Mouse (Mus musculus) embryonic stem cell, embryonic (primary cell): ENCODE measurements around the gene Ctdsp1.

Source experiments
- CTCF ChIA-PET, 4 experiments: fragments of 300-600 bp in 2 of 4; fragments of 350-600 bp in 2 of 4; sonication (Branson Sonifier 250); formaldehyde crosslinking; loops; one replicate each; lab custom pipeline; 2022; ENCODE audit warnings: inconsistent platforms in 2 of 4; lab: Charles Lee
- POLR2A ChIA-PET, 4 experiments: fragments of 300-600 bp in 2 of 4; fragments of 350-600 bp in 2 of 4; sonication (Branson Sonifier 250); formaldehyde crosslinking; loops; one replicate each; lab custom pipeline; 2022; ENCODE audit warnings: antibody characterized with exemption in 4 of 4, inconsistent platforms in 1 of 4; lab: Charles Lee

Ctdsp1 gene

DNA sequence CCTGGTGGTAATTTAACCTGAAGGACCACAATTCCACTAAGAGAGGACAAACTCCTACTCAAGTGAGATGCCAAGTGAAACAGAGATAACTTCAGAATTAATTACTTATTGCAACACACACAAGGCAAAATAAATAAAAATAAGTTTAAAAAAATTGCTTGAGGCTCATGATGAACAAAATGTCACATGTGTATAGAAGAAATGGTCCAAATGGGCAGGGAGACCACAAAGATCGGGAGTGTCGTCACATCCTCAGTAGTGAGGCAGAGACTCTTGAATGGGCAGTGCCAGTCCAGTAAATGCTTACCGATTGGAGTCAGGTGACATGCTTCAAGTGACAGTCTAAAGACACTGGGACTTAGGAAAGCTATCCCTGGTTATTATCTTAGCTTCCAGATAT, 9.2 kb downstream of the Ctdsp1 start:
- ChIA-PET POLR2A (interaction anchor here in 2 of 4 experiments (0.9 to 3.0 kb wide), 6 partner anchors 15 to 123 kb away, joined by 3 to 12 read pairs (median 4); partner anchors contain the start of genes Aamp (in 2 of the 2), Pnkd (in 2 of the 2) and Gpbar1 (in 1 of the 2)), CTCF (interaction anchor here in 1 of 4 experiments (0.6 kb wide), 1 partner anchor 186 kb away, joined by 3 read pairs; no protein-coding TSS in a partner anchor)

DNA sequence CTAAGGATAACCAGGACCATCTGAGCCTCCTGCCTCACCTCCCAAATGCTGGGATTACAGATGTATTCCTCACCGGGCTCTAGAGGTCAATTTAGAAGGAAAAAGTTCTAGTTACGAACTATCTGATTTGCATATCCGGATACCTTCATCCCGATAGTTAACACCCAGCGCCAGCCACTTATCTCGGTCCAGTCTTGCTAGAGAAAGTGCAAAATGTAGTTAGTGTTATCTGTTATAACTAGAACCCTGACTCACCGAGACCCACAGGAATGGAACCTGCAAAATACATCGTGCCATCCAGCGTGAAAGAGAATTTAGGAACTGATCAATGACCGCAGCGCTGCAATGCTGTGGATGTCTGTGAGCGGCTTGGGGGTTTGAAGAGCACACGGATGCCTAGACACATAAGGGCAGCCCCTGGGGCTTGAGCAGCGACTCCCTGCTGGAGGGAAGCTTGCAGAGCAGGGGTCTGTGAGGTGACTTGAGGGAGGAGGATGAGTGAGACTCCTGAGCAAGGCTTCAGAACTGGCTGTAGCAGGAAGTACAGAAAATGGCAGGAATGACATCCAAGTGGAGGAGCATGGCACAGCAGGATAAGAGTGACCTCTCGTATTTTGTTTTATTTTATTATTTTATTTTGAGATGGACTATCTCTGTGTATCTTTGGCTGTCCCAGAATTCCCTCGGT, 9.8 kb downstream of the Ctdsp1 start:
- ChIA-PET CTCF (no interaction called here), POLR2A (interaction anchor here in 2 of 4 experiments (1.2 to 3.0 kb wide), 4 partner anchors 14 to 116 kb away, joined by 3 to 12 read pairs (median 8); partner anchors contain the start of genes Aamp (in 1 of the 2) and Pnkd (in 1 of the 2))

DNA sequence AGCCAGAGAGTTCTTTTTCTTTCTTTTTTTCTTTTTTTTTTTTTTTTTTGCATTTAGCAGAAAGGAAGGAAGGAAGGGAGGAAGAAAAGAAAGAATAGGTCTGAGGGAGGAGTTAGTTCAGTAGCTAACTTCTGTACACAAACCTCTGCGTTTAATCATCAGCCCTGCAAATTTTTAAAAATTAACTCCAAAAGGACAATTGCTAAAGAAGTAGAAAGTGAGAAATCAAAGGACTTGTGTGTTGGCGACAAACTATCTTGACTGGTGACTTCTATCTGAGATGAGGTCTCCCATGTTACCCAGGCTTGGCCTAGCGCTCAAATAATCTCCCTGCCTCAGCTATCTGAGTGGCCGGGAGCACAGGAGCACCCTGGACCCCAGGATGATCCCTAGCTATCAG, 12.9 kb downstream of the Ctdsp1 start:
- POLR2A ChIA-PET = interaction anchor here in 2 of 4 experiments (0.6 to 2.5 kb wide), 3 partner anchors 11 to 102 kb away, joined by 3 to 9 read pairs (median 3); partner anchors contain the start of gene Cnot9 (in 1 of the 2)
- CTCF ChIA-PET = interaction anchor here in 1 of 4 experiments (0.7 kb wide), 1 partner anchor 30 kb away, joined by 8 read pairs; no protein-coding TSS in a partner anchor

DNA sequence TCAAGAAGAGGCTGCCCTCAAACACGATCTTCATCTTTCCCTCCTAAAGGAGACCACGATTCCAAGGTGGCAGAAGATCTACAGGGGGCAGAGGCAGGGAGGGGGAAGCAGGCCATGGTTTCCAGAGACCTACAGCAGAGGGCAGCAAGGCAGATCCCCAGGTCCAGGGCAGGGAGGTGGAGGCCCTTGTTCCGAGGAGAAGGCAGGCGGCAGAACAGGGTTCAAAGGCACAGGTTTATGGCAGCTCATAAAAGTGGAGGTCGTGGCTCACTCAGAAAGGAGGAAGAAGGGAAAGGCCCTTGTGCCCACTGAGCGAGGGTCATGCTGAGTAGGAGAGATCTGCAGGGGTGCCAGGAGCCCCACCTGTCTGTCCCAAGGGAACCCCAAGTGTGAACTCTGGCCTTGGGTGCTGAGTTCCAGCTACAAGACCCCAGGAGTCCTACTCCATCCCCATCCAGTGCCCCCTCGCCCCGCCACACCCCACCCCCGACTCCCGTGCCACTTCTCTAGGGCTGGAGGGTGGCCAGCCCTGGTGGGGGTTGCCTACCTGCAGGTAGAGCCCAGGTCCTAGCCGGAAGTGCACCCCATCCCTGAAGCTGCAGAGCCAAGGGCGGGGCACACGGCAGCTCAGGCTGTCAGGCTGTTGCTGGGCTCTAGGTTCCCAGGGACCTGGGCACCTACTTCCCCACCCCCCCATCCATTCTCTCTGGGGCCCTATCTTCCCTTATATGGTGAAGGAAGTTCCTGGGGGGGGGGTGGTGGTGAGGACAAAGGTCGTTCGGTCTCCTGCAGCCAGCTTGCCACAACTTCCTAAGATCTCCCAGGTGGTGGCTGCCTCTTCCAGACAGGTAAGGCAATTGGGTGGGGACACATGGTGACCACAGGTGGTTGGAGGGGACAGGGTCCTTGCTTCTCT, 17.5 kb downstream of the Ctdsp1 start, which contains the start of gene Vil1:
Gene Vil1, plus strand, starts transcription at position 788 of the 916 bp plus-strand sequence.
- ChIA-PET POLR2A (interaction anchor here in 3 of 4 experiments (0.7 to 2.4 kb wide), 8 partner anchors 10 to 81 kb away, joined by 3 to 11 read pairs (median 6); no protein-coding TSS in a partner anchor), CTCF (interaction anchor here in 3 of 4 experiments (0.6 to 1.3 kb wide), 6 partner anchors 10 to 58 kb away, joined by 3 to 5 read pairs (median 4); no protein-coding TSS in a partner anchor)

DNA sequence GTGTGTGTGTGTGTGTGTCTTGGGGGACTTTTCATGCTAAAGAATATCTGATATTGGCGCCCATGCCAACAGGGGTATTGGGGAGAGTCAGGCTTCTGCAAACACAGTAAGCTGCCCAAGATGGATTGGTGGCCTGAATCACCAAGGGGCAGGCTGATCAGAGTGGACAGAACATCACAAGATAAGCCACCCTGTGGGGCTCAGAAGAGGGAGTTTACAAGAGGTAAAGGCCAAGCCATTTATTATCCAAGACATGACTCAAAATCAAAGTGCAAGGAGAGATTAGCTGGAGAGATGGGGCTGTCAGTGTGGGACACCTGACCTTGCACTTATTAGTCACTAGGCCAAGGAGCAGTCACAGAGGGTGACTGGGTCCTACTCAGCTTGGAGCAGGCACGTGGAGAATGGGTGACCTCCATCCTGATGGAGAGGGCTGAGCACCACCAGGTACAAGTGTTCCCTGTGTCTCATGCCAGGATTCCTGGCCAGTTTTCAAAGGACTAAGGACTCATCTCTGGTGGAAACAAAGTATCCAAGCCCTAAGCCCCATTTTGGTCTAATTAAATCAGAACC, 20.5 kb downstream of the Ctdsp1 start:
- CTCF ChIA-PET = interaction anchor here in 2 of 4 experiments (1.0 to 2.2 kb wide), 3 partner anchors 14 kb away, joined by 3 to 5 read pairs (median 3); no protein-coding TSS in a partner anchor
- POLR2A ChIA-PET = interaction anchor here in 1 of 4 experiments (0.6 to 1.4 kb wide), 2 partner anchors 14 to 143 kb away, joined by 3 to 8 read pairs; no protein-coding TSS in a partner anchor

DNA sequence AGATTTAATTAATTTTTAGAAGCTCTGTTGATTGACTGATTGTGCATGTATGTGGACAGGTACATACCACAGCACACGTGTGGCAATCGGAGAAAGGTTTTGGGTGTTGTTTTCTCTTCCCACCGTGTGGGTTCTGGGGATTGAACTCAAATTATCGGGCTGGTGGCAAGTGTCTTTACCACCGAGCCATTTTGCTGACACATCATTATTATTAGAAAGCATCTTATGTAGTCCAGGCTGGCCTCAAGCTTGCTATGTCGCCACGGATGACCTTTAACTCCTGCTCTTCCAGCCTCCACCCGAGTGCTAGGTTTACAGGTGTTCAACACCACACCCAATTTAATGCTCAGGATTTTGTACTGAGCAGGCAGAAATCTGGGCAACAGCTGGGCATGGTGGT, 21.4 kb downstream of the Ctdsp1 start:
- ChIA-PET CTCF (interaction anchor here in 2 of 4 experiments (0.6 to 1.3 kb wide), 3 partner anchors 15 to 40 kb away, joined by 3 to 4 read pairs (median 3); no protein-coding TSS in a partner anchor), POLR2A (interaction anchor here in 1 of 4 experiments (1.4 kb wide), 2 partner anchors 15 kb away, joined by 3 to 8 read pairs; no protein-coding TSS in a partner anchor)

DNA sequence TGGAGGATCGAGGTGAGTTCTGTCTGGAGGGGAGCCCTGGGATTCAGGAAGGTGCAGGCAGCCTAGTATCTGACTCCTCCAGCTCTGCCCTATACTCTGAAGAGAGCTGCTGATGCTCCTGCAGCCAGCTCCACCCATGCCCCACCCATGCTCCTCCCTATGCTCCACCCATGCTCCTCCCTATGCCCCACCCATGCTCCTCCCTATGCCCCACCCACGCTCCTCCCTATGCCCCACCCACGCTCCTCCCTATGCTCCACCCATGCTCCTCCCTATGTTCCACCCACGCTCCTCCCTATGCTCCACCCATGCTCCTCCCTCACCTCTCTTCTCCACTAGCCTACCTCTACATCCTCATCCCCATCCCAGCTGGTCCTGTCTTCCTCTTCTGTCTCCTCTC, 23.8 kb downstream of the Ctdsp1 start:
- ChIA-PET CTCF (interaction anchor here (0.6 to 1.9 kb wide), 5 partner anchors 17 to 219 kb away, joined by 3 to 7 read pairs (median 3); no protein-coding TSS in a partner anchor), POLR2A (interaction anchor here (0.7 to 2.3 kb wide), 15 partner anchors 9 to 1105 kb away, joined by 3 to 10 read pairs (median 3); no protein-coding TSS in a partner anchor)

DNA sequence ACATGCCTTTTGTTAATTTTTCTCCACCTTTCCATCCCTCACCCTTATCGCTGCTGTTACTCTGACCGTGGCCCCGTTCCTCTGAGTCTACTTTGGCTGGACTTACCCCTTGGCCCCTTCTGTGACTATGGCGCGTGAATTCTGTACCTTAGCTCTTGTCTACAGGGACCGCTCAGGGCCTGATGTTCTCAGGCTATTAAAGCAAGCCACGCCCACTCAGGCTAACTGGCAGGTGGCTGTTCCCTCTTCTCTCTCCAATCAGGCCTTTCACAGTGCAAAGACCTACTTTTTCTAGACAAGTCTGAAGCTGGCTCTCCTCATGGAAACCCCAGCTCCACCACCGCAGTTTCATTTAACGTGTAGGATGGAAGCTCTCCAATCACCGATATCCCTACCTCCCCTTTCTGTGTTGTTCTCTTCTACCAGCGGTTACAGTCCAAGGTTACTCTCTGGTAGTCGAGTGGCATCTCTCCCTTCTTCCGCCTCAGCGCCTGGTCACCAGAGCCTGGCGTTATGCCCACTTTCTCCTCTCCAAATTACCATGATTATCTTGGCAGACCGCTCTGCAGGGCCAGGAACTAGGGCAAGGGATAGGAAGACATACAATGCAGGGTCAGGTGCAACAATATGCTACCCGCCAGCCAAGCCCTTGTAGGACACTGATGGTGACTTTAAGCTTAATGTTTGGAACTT, 27.6 kb downstream of the Ctdsp1 start:
- ChIA-PET POLR2A (interaction anchor here (0.6 to 3.4 kb wide), 39 partner anchors 9 to 308 kb away, joined by 3 to 25 read pairs (median 4); partner anchors contain the start of genes Aamp (in 2 of the 4), Pnkd (in 2 of the 4), Cnot9 (in 1 of the 4) and Vil1 (in 1 of the 4)), CTCF (interaction anchor here in 3 of 4 experiments (0.8 to 2.5 kb wide), 7 partner anchors 10 to 330 kb away, joined by 3 to 15 read pairs (median 3); partner anchors contain the start of gene Prkag3 (in 1 of the 3))

DNA sequence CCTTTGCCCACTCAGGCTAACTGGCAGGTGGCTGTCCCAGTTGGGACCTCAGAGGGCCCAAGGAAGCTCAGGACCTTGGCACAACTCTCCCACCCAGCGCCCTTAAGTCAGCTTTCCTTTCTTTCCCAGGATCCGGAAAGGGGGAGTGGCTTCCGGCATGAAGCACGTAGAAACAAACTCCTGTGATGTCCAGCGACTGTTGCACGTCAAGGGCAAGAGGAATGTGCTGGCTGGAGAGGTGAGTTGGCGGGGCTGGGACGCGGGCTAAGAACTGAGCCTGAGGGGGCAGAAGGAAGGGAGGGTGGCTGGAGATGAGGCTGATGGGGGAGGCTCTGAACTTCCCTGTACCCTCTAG, 28.1 kb downstream of the Ctdsp1 start:
- CTCF ChIA-PET = interaction anchor here in 1 of 4 experiments (0.9 to 2.5 kb wide), 5 partner anchors 10 to 518 kb away, joined by 3 to 15 read pairs (median 3); partner anchors contain the start of gene Prkag3

DNA sequence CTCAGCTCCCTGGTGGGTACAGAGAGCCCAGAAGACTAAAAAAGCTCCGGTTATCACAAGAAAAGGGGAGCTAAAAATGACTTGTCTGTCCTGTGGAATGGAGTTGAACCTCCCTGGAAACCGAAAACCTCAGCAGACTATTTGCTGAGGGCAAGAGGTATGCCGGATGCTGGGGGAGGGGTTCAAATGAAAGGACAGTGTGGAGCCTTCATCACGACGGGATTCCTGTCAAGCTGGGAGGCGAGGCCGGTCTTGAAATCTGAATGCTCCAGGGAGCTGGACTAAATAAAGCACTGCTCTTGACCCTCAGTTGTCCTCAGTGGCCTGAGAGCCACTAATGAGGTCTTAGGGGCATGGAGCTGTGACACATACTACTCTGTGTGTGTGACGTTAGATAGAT, 31.8 kb downstream of the Ctdsp1 start:
- ChIA-PET POLR2A (interaction anchor here in 2 of 4 experiments (0.6 to 1.7 kb wide), 9 partner anchors 9 to 176 kb away, joined by 3 to 6 read pairs (median 3); partner anchors contain the start of gene Slc11a1 (in 1 of the 2)), CTCF (interaction anchor here in 3 of 4 experiments (0.6 to 1.0 kb wide), 4 partner anchors 24 to 129 kb away, joined by 3 to 4 read pairs (median 4); no protein-coding TSS in a partner anchor)

More for the DNA sequence above, 28.1 kb downstream of the Ctdsp1 start:
- POLR2A ChIA-PET = interaction anchor here in 3 of 4 experiments (0.6 to 3.4 kb wide), 28 partner anchors 8 to 309 kb away, joined by 3 to 25 read pairs (median 5); partner anchors contain the start of genes Aamp (in 2 of the 3), Pnkd (in 2 of the 3), Cnot9 (in 1 of the 3) and Vil1 (in 1 of the 3)

DNA sequence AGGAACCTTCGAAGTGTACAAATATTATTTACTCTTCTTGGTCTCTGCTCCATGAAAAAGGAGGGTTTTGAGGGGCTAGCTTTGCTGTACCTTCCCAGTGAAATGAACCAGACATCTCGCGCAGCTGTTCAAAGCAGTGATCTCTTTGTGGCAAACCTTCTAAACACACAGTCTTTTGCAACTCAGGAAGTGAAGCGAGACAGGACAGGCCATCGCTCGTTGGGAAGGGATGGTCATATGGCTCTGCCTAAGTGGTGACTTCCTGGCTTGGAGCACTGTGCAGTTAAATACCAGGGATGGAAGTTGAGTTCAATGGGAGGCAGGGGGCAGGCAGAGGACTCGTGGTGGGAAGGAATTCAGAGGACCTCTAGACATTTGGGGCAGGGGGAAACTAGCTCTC, 34.5 kb downstream of the Ctdsp1 start:
- ChIA-PET POLR2A (interaction anchor here in 2 of 4 experiments (1.4 to 4.7 kb wide), 2 partner anchors 13 to 28 kb away, joined by 3 to 22 read pairs; no protein-coding TSS in a partner anchor), CTCF (no interaction called here)

DNA sequence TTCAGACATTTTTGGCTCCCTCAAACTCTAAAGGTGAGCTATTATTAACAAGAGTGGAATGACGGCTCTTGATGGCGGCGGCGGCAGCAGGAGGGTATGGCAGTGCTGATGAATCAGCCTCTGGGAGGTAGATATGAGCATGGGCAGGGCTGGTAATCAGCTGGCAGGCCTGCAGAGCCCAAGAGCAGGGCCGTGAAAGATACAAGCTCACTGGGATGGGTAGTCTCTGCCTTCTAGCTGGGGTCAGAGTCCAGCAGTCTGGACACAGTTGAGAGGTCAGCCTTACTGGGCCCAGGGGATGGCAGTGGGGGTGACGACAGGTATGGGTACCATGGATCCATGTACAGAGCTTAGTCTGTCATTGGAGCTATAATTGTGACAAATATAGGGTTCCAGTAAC, 41.9 kb downstream of the Ctdsp1 start:
- POLR2A ChIA-PET = interaction anchor here in 3 of 4 experiments (0.6 to 3.0 kb wide), 10 partner anchors 9 to 939 kb away, joined by 3 to 25 read pairs (median 4); no protein-coding TSS in a partner anchor
- CTCF ChIA-PET = interaction anchor here in 1 of 4 experiments (1.0 kb wide), 1 partner anchor 36 kb away, joined by 4 read pairs; no protein-coding TSS in a partner anchor

DNA sequence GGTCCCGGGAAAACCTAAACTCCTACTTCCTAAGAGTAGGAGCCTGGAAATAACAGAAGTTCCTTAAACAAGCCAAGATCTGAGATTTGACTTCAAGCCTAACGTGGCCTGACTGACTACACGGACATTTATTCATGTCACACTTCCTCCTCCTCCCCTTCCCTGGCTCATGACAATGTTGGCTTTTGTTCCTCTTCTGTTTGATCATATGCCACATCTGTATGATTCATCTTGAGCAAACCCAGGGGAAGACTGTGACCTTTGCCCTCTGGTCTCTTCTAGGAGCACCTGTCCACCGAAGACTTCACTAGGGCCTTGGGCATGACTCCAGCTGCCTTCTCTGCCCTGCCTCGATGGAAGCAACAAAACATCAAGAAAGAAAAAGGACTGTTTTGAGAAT, 43.3 kb downstream of the Ctdsp1 start:
- POLR2A ChIA-PET = interaction anchor here (1.0 to 4.0 kb wide), 9 partner anchors 11 to 37 kb away, joined by 3 to 25 read pairs (median 5); no protein-coding TSS in a partner anchor

DNA sequence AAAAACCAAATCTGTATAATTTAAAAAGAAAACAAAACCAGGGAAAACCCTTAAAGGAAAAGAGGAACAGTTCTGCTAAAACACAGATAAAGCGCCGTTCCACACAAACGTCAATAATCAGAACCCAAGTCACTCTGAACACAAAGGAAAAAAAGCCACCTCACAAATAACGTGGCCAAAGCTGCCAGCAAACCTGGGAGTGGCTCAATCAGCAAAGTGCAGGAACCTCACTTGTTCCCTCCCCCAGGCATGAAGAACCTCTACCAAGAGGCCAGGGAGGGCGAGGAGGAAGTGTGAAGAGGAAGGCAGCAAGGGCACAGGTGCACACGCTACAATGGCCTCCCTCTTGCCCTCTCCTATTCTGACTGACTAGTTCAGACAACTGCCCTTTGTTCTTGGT, 44.3 kb downstream of the Ctdsp1 start:
- CTCF ChIA-PET = interaction anchor here in 1 of 4 experiments (0.7 to 1.1 kb wide), 2 partner anchors 24 to 38 kb away, joined by 3 read pairs; no protein-coding TSS in a partner anchor

More for the DNA sequence above, 43.3 kb downstream of the Ctdsp1 start:
- CTCF ChIA-PET = interaction anchor here in 1 of 4 experiments (0.5 to 0.7 kb wide), 3 partner anchors 30 to 285 kb away, joined by 3 to 8 read pairs (median 5); no protein-coding TSS in a partner anchor

DNA sequence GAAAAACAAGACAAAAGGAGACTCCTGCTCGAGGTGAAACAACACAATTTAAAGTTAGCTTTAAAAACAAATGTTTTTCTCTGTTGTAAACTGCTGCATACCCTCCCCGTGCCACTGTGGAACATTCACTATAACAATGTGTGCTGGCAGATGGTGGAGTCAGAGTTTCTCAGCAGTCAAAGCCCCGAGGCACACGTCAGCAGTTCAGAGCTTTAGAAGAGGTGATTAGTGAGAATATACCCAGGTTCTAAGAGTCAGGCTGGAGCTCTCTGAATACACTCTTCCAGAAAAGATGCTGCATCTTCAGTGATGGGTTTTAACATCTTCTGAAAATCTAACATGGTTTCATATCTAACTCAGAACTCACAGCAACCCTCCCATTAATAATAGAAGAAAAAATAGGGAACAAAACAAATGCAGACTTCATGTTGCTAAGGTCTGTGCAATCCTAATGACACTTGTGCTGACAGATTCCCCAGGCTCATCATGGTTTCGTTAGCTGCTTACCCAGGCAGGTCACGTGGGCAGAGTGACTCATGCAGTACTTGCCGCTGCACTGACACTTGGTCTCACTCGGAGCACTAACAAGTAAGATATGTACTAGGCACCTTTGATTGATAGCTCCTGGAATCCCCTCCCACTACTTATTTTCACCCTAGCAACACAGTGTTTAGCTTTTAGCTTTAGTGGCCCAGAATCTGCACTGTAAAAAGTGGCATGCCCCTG, 46.6 kb downstream of the Ctdsp1 start:
- ChIA-PET CTCF (interaction anchor here in 3 of 4 experiments (0.6 to 2.2 kb wide), 5 partner anchors 10 to 20 kb away, joined by 3 to 9 read pairs (median 5); no protein-coding TSS in a partner anchor), POLR2A (interaction anchor here (0.6 to 4.0 kb wide), 23 partner anchors 8 to 198 kb away, joined by 3 to 22 read pairs (median 4); no protein-coding TSS in a partner anchor)

More for the DNA sequence above, 44.3 kb downstream of the Ctdsp1 start:
- POLR2A ChIA-PET = interaction anchor here in 2 of 4 experiments (0.6 to 4.0 kb wide), 6 partner anchors 12 to 32 kb away, joined by 3 to 12 read pairs (median 3); no protein-coding TSS in a partner anchor
